Mouse (Mus musculus): Measurements from ENCODE around the gene Kifc1.

Kifc1 gene

DNA sequence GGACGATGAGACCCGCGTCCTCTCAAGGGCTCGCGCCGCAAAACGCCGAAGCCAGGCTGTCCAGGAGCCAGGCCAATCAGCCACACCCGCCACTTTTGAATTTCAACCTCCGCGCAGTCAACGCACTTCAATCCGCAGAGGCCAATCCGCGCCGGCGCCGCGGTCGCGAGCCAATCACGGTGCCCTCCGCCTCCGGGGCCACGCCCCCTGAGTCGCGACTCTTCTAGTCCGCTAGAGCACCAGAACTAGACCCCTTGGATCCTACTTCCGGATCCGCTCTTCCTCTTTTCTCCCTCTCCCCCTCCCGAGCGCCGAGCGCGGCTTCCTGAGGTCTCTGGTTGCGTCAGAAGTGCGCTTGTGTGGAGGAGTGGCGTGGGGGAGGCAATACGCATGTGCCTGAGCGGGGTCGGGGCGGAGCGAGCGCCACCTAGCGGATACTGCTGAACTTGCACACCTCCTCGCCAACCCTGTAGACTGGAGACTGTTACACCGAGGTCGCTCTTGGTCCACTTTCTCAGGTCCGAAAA lies at the start of gene Kifc1:
TSS of gene Kifc1 (minus strand) at position 129 of the 527 bp plus-strand sequence.
- peaks cover 33% of the 10 kb centered on the region for H3K36me3 ChIP-seq (ENCODE audit: insufficient read depth, low read length)
- no peaks in the 10 kb centered on the region for H3K9me3 ChIP-seq (ENCODE audit: low read length)
- H3K27me3 ChIP-seq (ENCODE audit: insufficient read depth, low read length), result no peaks in the 10 kb centered on the region
- TF ChIP-seq POU5F1 (IDR thresholded peaks at IDR 0.05; ENCODE audit: borderline replicate concordance, low read length) (no peak), CTCF (conservative IDR thresholded peaks at IDR 0.05; ENCODE audit: low read length) (peak; percentile 89)
- H3K4me1 ChIP-seq (replicated peaks; ENCODE audit: low read depth, low read length), result peaks cover 73% of the 10 kb centered on the region
- H3K4me3 ChIP-seq (replicated peaks; ENCODE audit: low read length), result peak within 1 kb of the TSS; percentile 89

DNA sequence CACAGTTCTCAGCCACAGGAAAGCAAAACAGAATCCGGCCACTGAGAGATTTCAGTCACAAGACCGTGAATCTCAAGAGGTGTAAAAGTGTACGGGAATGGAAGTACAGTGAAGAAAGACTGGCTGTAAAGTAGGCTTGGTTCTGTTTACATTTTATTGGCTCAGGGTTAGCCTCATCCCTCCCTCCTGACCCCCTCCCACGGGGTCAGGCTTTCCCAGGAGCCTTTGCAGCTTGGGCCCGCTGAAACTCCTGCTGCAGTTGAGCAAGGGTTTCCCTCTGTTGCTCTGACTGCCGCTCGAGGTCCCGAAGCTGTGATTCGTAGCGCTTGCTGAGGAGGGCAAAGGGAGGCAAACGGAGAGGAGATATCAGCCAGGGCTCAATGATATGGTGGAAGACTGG lies 48.3 kb upstream of the Kifc1 start:
- Histone ChIP-seq H3K27me3 (ENCODE audit: insufficient read depth, low read length) (no peaks in the 10 kb centered on the region), H3K4me3 (replicated peaks; ENCODE audit: low read length) (peak overlapping the region; percentile 99), H3K36me3 (ENCODE audit: insufficient read depth, low read length) (peaks cover 78% of the 10 kb centered on the region), H3K9me3 (ENCODE audit: low read length) (no peaks in the 10 kb centered on the region), H3K4me1 (replicated peaks; ENCODE audit: low read depth, low read length) (peaks cover 77% of the 10 kb centered on the region)
- no peak for TF ChIP-seq POU5F1 (IDR thresholded peaks at IDR 0.05; ENCODE audit: borderline replicate concordance, low read length)
- TF ChIP-seq NANOG (IDR thresholded peaks at IDR 0.05; ENCODE audit: borderline replicate concordance, low read length), result no peak
- no peak for TF ChIP-seq CTCF (conservative IDR thresholded peaks at IDR 0.05; ENCODE audit: low read length)

DNA sequence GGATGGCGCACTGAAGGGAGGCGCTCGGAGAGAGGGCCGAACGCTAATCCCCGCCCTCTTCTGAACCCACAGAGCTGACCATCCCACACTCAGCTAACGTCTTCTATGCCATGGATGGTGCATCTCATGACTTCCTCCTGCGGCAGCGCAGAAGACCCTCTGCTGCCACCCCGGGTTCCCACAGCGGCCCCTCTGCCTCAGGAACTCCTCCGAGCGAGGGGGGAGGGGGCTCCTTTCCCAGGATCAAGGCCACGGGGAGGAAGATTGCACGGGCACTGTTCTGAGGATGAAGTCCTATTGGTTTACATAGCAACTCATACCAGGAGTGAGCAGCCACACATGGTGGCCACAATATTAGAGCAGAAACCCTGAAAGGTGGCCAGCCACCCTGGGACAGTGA lies 46.5 kb upstream of the Kifc1 start:
- Histone ChIP-seq H3K36me3 (ENCODE audit: insufficient read depth, low read length) (peaks cover 78% of the 10 kb centered on the region), H3K4me3 (replicated peaks; ENCODE audit: low read length) (0 out of 2 replicates have a peak overlapping the region, but pooled peaks have one; percentile 1), H3K9me3 (ENCODE audit: low read length) (no peaks in the 10 kb centered on the region), H3K27me3 (ENCODE audit: insufficient read depth, low read length) (no peaks in the 10 kb centered on the region), H3K4me1 (replicated peaks; ENCODE audit: low read depth, low read length) (peaks cover 81% of the 10 kb centered on the region)
- TF ChIP-seq CTCF (conservative IDR thresholded peaks at IDR 0.05; ENCODE audit: low read length) (no peak), POU5F1 (IDR thresholded peaks at IDR 0.05; ENCODE audit: borderline replicate concordance, low read length) (no peak), NANOG (IDR thresholded peaks at IDR 0.05; ENCODE audit: borderline replicate concordance, low read length) (no peak)

- peak overlapping the region; percentile 56 for H3K4me3 ChIP-seq (replicated peaks; ENCODE audit: low read length)
- no peaks in the 10 kb centered on the region for H3K9me3 ChIP-seq (ENCODE audit: low read length)
- peaks cover 84% of the 10 kb centered on the region for H3K4me1 ChIP-seq (replicated peaks; ENCODE audit: low read depth, low read length)
- H3K36me3 ChIP-seq (ENCODE audit: insufficient read depth, low read length), result peaks cover 72% of the 10 kb centered on the region
- no peaks in the 10 kb centered on the region for H3K27me3 ChIP-seq (ENCODE audit: insufficient read depth, low read length)
- no peak for TF ChIP-seq POU5F1 (IDR thresholded peaks at IDR 0.05; ENCODE audit: borderline replicate concordance, low read length)
- no peak for TF ChIP-seq NANOG (IDR thresholded peaks at IDR 0.05; ENCODE audit: borderline replicate concordance, low read length)
- TF ChIP-seq CTCF (conservative IDR thresholded peaks at IDR 0.05; ENCODE audit: low read length), result no peak
These were observed 45.1 kb upstream of the Kifc1 start for GRCm38 (mm10) chr17:33935422-33936055.

- Histone ChIP-seq H3K9me3 (ENCODE audit: low read length) (no peaks in the 10 kb centered on the region), H3K36me3 (ENCODE audit: insufficient read depth, low read length) (peaks cover 65% of the 10 kb centered on the region), H3K27me3 (ENCODE audit: insufficient read depth, low read length) (no peaks in the 10 kb centered on the region), H3K4me3 (replicated peaks; ENCODE audit: low read length) (peak overlapping the region; percentile 97), H3K4me1 (replicated peaks; ENCODE audit: low read depth, low read length) (peaks cover 77% of the 10 kb centered on the region)
- TF ChIP-seq CTCF (conservative IDR thresholded peaks at IDR 0.05; ENCODE audit: low read length) (no peak), NANOG (IDR thresholded peaks at IDR 0.05; ENCODE audit: borderline replicate concordance, low read length) (no peak), POU5F1 (IDR thresholded peaks at IDR 0.05; ENCODE audit: borderline replicate concordance, low read length) (no peak)
These were observed 42.5 kb upstream of the Kifc1 start for GRCm38 (mm10) chr17:33932970-33933369.

GRCm38 (mm10) chr17:33932448-33932847 lies 42.0 kb upstream of the Kifc1 start:
- Histone ChIP-seq H3K4me1 (replicated peaks; ENCODE audit: low read depth, low read length) (peaks cover 77% of the 10 kb centered on the region), H3K27me3 (ENCODE audit: insufficient read depth, low read length) (no peaks in the 10 kb centered on the region), H3K4me3 (replicated peaks; ENCODE audit: low read length) (peak overlapping the region; percentile 97), H3K9me3 (ENCODE audit: low read length) (no peaks in the 10 kb centered on the region), H3K36me3 (ENCODE audit: insufficient read depth, low read length) (peaks cover 66% of the 10 kb centered on the region)
- TF ChIP-seq POU5F1 (IDR thresholded peaks at IDR 0.05; ENCODE audit: borderline replicate concordance, low read length) (no peak), CTCF (conservative IDR thresholded peaks at IDR 0.05; ENCODE audit: low read length) (no peak), NANOG (IDR thresholded peaks at IDR 0.05; ENCODE audit: borderline replicate concordance, low read length) (no peak)

- peaks cover 66% of the 10 kb centered on the region for H3K36me3 ChIP-seq (ENCODE audit: insufficient read depth, low read length)
- TF ChIP-seq NANOG (IDR thresholded peaks at IDR 0.05; ENCODE audit: borderline replicate concordance, low read length), result no peak
- TF ChIP-seq POU5F1 (IDR thresholded peaks at IDR 0.05; ENCODE audit: borderline replicate concordance, low read length), result no peak
- TF ChIP-seq CTCF (conservative IDR thresholded peaks at IDR 0.05; ENCODE audit: low read length), result no peak
- no peaks in the 10 kb centered on the region for H3K9me3 ChIP-seq (ENCODE audit: low read length)
- H3K4me1 ChIP-seq (replicated peaks; ENCODE audit: low read depth, low read length), result peaks cover 72% of the 10 kb centered on the region
- H3K27me3 ChIP-seq (ENCODE audit: insufficient read depth, low read length), result no peaks in the 10 kb centered on the region
- H3K4me3 ChIP-seq (replicated peaks; ENCODE audit: low read length), result peak overlapping the region; percentile 97; the same call in 1 of the 2 replicates
These were observed 41.5 kb upstream of the Kifc1 start for GRCm38 (mm10) chr17:33931947-33932346.

GRCm38 (mm10) chr17:33931159-33931866 lies 40.9 kb upstream of the Kifc1 start:
- no peak for TF ChIP-seq NANOG (IDR thresholded peaks at IDR 0.05; ENCODE audit: borderline replicate concordance, low read length)
- TF ChIP-seq CTCF (conservative IDR thresholded peaks at IDR 0.05; ENCODE audit: low read length), result no peak
- TF ChIP-seq POU5F1 (IDR thresholded peaks at IDR 0.05; ENCODE audit: borderline replicate concordance, low read length), result no peak
- Histone ChIP-seq H3K9me3 (ENCODE audit: low read length) (no peaks in the 10 kb centered on the region), H3K36me3 (ENCODE audit: insufficient read depth, low read length) (peaks cover 68% of the 10 kb centered on the region), H3K27me3 (ENCODE audit: insufficient read depth, low read length) (no peaks in the 10 kb centered on the region), H3K4me3 (replicated peaks; ENCODE audit: low read length) (peak overlapping the region; percentile 97), H3K4me1 (replicated peaks; ENCODE audit: low read depth, low read length) (peaks cover 71% of the 10 kb centered on the region)

Measured in E14TG2a.4 (cell line).